Mouse (Mus musculus) hindlimb bud, embryonic 11.5 days (tissue): ENCODE measurements around the gene Grwd1.

Experiments used
- DNase-seq: peaks from one replicate; pipeline ENCODE4 v3.0.0-alpha.2; 2012; ENCODE audit warnings: low read depth, low spot score; ENCODE audit errors: extremely low spot score

The Grwd1 gene

DNA sequence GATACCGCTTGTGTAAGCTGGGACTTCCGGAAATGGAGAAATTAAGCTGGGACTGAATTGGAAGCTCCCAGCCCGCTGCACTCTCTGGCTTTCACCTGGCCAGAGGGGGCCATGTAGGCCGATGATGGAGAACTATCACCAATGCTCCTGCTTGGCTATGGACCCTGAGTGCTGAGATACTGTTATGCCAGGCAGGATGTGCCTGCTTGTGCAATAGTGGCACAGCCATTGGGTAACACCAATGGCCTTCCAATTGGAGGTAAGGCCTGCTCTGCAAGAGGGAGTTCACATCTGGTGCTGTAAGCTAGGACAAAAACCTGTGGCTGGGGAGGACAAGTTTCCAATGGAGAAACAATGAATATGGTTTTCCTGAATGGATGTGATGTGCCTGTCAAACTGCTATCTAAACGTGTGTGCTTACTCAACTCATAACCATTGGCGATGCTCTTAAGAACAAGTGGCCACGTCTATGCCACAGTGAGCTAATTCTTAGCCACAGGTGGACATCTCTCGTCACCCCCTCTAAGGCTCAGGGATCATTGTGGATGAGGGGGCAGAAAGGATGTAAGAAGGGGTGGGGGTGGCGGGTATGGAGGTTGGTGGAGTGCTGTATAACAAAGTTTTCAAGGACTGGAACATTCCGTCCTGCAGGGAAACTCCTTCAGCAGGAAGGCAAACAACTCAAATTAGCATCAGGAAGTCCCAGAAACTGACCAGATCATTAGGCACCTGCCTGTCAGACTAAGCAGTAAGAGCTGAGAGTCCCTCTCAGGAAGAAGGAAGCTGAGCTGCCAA, 12.4 kb upstream of the Grwd1 start:
- no peak for DNase-seq

DNA sequence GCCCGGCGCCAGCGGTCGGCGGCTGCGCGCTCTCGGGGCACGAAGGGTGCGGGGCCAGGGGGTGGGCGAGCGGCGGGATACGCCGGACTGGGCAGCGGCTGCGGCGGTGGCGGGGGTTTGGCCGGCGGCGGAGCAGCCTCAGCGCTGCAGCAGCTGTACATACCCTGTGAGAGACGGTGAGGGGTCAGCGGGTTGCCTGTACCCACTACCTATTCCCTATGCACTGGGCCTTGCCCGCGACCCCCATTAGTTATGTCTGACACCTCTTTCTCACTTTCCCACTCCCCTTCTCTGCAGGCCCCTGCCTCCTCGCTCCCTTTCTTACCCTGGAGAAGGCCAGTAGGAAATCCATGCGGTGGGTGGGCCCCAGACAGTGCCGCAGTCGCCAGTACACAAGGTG, 3.2 kb upstream of the Grwd1 start:
- DNase-seq: no peak

DNA sequence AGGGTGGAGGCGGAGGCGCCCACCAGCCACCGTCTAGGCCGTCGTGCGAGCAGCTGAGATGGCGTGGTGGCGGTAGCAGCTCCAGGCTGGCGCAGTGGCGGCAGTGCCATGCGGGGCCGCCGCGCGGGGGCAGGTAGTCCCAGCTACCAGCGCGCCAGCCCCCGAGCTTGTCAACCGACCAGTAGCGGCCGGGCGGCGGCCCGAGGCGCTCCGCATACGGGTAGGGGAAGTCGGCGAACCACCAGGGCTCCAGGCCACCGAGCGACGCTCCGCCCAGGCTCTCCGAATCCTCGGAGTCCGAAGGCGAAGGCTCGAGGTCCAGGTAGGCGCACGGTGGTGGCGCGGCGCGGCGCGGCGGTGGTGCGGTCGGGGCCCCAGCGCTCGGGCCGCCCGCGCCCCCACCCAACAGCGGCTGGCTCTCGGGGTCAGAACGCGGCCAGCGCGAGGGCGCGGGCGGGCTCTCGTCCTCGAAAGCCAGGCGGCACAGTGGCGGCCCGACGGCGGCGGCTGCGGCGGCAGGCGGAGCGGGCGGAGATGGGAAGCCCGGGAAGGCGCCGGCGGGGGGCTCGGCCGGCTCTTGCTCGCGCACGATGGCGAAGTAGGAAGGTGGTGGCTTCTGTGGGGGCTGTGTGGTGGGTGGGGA, 2.5 kb upstream of the Grwd1 start:
- no peak for DNase-seq

DNA sequence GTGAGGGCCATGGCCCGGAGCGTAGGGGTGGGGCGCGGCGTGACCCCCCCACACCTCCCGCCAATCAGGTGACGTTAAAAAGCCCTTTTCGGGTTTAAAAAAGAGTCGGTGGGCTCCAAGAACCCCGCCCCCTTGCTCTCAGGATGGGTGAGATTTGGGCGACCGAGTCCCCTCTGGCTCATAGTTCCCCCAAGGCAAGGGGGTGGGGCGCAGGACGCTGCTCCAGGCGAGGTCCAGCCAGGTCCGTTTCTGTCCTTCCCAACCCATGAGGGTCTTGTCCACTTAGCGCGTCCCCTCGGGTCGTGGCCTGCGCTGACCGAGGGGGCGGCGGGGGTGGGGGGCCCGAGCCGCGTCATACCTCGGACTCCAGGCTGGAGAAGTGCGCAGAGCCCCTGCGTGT, 1.7 kb upstream of the Grwd1 start:
- DNase-seq: no peak

DNA sequence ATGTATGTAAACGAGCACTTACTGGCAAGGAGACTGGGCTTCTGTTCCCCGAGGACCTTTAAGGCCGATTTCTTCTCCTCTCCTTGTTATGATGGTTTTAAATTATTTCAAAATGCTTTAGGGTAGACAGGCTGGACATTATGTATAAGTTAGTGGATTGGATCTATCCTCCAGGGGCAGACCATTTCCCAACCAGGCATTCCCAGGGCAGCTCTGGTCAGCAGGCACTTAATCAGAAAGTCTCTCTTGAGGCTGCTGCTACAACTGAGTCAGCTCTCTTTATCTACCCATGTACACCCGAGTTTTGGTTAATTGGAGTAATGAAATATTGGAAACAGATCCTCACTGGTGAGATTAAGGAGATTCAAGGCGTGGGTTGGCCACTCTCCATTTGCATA, 383 bp upstream of the Grwd1 start:
- DNase-seq: no peak

DNA sequence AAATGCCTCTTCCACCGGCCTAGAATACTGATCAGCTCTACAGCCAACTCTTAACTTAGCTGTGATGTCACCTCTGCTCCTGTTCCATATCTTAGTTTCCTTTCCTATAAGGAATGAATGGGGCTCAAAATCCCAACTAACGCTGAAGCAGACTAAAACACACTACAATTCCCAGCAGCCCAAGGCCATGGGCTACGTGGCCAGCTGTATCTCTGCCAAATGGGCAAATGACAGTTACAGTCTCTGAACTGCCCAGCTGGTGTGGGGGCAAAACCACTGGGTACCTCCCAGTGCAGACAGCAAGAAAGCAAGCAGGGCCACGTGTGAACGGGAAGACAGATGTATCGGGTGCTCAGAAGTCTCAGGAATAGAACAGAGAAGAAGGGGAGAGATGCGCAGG, 4.1 kb downstream of the Grwd1 start:
- DNase-seq: no peak

DNA sequence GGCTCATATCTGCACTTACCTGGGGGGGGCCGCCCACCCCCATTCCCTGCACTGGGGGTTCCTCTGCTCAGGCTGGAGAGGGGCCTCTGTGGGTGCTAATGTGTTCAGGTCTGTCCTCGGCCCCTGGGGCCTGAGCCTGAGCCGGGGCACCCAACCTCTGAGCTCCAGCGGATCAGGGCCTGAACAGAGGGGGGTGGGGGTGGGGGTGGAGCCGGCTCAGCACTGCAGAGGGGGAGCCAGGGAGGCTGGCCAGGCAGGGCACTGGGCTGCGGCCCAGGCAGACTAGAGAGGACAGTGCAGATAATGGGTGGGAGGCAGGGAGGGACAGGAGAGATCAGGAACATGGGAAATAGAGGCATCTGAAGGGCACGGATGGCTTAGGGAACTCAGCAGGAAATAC, 6.1 kb downstream of the Grwd1 start, which contains the start of gene Kcnj14:
Gene Kcnj14, minus strand, starts transcription at position 185 of the 400 bp plus-strand sequence.
- no peak for DNase-seq

DNA sequence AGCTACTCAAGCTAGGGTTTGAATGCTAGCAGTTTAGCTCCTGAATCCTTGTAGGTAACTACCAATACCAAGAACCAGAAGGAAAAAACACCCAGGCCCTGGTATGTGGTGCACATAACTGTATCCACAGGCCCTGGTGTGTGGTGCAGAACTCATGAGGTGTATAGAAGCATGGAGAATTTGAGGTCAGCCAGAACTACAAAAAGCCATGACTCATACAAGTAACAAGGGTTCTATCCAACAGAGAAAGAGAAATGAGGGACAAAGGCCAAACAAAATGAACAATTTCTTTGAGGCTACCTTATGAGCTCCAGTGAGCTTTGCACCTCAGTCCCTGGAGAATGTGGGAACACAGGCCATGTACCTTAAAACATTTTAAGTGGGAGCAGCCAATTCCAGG, 9.8 kb downstream of the Grwd1 start:
- DNase-seq: no peak

DNA sequence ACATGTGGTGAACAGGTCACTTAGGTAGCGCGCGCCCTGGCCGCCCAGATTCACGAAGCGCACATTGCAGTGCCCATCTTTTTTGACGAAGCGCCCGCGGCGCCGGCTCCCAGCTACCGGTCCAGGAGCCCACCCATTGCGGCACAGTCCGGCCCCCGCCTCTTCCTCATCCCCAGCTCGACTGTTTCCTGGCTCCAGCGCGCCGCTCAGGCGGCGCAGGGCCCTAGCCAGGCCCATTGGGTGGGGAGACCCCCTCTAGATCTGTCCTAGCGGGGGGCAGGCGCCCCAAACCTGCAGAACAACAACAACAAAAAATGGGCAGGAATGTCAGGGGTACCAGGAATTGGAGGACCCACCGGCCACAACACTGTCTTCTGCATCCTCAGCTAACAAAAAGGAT, 10.9 kb downstream of the Grwd1 start:
- DNase-seq: no peak

DNA sequence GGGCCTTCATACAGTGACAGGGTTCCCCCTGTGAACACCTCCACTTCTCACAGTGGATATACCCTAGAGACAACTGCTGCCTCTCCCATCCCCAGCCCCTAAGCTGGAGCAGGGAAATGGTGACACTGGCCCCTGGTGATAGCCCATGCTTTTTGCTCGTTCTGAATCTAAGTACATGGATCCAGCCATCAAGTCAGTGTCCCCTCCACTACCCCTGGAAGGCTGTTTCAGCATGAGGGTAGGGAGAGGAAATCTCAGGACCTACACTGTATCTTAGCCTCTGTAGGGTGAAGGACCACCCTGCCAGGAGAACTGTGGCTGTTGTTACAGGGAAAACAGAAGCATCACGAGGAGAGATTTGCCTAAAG, 14.8 kb downstream of the Grwd1 start:
- DNase-seq: no peak

DNA sequence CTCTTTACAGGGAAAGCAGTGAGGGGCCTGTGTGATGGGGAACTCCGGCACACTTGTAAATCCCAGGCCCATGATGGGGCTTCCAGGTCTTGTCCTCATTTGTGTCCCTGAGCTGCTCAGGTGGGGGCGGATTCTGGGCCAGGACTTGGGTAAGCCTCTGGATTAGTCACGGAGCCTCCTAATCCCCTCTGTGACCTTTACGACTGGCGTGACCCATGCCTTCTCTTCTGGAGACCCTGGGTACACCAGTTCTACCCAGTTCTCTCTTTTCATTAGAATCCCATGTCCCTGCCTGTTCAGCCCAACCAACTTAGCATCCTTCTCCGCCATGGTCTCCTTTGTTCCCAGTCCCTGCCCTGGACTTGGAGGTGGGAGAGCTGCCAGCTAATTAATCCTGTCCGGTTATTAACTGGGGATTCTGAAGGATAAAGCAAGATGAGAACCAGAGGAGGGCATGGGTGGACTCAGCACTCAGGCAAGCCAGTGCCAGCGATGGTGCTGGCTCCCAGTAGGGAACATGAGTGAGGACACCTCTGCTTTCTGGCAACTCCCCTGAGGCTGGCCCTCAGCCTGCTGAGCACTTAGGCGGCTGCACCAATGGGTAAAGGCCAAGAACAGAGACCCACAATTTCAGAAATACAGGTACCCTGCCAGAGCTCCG, 15.3 kb downstream of the Grwd1 start:
- DNase-seq: no peak

DNA sequence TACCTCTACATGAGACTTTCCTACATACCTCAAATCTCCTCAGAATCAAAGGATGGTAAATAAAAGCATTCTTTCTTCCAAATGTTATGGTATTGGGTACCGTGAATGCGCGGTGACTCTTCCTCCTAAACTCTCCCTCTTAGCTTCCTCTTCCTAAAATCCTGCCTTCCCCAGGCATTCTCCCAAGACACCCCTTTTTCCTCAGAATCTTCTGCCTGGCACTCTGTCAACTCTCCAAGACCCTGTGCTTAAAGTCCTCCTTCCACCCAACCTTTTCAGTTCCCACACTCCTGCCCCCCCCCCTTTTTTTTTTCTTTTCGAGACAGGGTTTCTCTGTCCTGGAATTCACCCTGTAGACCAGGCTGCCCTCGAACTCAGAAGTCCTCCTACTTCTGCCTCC, 15.9 kb downstream of the Grwd1 start:
- no peak for DNase-seq

DNA sequence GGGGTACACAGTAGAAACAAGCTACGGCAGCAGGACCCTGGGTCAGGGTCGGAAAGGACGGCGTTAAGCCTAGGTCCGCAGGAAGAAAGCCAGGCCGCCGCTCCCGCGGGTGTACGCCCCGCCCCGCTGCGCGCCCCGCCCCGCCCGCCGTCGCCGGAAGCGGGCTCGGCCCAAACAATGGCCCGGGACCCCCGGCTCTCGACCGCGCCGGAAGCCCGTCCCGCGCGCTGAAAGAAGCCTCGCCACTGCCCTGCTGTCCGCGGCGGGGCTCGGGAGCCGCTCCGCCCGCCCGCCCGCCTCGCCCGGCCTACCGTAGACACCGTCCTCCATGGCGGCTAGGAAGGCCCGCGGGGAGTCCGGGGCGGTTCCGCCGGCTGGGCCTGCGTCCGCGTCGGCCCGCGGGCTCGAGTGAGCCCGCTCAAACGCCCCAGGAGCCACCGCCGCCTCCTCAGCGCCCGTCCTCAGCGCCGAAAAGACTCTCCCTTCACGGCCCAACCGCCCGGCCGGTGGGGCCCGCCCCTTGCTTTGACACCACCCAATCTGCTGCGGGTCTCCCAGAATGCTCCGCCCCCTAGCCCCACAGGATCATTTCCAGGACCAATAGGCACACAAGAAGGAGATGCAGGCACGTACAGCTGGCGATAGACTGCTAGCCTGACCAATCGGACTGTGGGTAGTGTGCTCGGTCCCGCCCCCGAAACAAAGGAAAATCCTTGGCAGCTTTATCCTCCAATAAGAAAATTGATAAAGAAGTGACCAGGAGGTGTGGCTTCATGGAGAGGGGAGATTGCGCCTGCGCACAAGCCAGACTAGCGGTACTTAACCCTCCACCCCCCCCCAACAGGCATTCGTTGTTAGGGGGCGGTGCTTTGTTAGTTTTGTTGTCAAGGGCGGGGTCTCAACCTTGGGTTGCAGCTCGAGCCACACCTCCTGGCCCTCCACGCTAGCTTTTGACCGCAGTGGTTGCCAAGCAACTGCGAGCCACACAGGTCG, 16.7 kb downstream of the Grwd1 start, which contains the start of gene Cyth2:
Gene Cyth2, minus strand, starts transcription at position 795 of the 993 bp plus-strand sequence.
- peak; percentile 98 for DNase-seq

DNA sequence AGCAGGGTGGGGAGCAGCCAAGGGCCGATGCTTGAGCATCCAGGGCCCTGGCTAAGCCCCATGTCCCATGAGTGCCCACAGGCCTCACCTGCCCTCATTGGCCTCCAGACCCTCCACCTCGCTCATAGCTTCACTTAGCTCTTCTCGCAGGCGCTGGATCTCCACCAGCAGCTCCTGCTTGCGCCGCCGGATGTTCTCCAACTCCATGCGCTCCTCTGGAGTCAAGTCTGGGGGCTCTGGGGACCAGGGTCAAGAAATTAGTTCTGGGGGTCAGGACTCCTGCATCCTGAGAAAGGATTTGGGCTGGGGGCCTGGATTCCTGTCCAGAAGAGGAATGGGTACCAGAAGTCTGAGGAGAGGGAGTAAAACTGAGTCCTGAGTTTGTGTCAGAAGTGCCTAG, 17.8 kb downstream of the Grwd1 start:
- DNase-seq: no peak

DNA sequence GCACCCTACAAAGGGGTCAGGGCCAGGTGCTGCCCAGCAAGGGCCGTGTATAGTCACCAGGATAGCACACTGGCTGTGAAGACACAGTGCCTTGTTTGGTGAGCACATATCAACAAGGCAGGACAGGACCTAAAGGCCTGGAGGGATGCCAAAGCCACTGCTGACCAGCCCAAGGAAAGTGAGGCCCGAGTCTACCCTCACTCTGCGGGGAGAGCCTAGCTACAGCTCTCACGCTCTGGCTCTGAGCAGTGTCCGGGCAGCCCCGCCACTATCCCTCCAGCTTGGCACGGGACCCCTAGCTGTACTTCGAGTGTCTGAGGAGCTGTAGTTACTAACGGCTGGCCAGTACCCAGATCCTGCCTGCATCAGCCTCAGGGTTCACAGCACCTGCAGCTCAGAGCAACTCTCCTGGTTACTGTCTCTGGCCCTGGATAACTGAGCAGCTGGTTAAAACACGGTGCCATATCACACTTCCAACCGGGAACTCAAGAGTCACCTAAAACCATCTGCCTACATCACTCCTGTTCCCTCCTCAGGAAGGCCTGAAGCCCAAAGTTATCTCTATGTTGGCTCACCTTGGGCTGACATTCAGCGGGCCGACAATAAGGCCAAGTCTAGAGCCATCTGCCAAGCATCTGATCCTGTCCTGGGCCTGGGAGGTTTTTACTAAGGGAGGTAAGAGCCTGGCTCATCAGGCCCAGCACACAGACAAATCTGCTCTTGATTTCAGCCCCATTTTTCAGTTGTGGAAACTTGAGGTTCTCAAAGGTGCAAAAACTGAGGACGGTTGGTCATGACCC, 21.3 kb downstream of the Grwd1 start:
- DNase-seq: no peak

DNA sequence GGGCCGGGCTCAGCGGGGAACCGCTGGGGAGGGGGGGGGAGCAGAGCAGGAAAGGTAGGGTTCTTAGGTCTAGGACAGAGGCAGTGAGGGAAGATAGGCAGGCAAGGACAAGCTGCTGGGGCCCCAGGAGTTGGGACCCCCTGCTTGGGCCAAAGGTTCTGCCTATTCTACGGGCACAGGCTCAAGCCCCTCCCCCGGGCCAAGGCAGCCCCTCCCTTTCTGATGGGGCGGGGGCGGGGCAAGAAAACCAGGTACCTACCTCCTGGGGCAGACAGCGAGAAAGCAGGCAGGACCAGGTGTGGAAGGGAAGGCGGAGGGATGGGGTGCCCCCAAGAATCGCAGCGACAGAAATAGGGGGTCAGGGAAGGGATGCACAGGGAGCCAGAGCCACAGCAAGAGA, 22.3 kb downstream of the Grwd1 start:
- DNase-seq: no peak

DNA sequence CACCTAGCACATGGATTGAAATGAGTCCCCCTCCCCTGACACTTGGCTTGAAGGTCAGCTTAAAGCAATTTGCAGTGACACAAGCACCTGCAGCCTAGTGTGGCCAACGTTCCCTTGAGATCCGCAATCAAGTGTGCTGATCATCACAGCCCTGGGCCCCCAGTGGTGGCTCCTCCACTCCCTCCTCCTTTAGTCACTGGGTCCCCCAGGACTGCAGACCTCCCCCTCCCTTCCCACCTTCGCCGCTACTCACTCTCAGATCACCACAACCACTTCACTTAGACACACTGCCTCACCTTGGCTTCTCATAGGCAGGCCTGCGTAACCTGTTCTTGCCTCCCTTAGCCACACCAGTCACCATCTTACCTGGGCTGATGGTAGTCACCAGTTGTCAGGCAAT, 24.8 kb downstream of the Grwd1 start:
- DNase-seq: no peak

DNA sequence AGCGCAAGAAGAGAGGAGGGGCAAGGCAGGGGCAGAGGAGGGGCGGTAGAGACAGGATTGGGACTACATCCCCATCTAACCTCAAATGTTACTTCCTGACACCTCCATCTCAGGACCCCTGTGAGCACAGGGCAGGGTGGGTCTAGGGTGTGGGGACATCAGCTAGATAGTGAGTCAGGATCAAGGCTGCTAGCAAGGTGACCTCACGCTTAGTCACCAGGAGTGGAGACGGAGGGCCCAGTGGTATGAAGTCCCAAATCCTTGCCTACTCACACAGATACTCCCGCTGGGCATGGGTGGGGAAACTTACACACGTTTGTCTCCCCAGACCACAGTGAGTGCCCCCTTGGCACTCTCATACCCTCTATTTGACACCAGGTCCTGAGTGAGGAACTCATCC, 28.2 kb downstream of the Grwd1 start:
- DNase-seq: no peak

DNA sequence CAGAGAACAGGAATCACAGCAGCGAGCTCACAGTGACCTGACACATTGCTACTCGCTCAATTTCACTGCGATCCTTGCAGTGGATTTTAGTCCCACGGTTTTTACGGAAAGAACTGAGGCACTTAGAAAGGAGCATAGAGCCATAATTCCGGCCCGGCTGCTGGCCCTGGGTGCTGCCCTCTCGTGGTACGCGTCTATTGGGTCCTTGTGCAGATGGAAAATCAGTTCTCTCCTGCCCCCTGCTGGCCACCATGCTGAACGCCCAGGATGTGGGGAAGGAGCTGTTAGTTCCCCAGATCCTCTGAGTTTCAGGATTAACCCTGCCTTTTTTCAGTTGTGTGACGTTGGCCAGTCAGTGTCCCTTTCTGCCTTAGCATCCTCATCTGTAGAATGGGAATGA, 29.4 kb downstream of the Grwd1 start:
- peak; percentile 87 for DNase-seq

DNA sequence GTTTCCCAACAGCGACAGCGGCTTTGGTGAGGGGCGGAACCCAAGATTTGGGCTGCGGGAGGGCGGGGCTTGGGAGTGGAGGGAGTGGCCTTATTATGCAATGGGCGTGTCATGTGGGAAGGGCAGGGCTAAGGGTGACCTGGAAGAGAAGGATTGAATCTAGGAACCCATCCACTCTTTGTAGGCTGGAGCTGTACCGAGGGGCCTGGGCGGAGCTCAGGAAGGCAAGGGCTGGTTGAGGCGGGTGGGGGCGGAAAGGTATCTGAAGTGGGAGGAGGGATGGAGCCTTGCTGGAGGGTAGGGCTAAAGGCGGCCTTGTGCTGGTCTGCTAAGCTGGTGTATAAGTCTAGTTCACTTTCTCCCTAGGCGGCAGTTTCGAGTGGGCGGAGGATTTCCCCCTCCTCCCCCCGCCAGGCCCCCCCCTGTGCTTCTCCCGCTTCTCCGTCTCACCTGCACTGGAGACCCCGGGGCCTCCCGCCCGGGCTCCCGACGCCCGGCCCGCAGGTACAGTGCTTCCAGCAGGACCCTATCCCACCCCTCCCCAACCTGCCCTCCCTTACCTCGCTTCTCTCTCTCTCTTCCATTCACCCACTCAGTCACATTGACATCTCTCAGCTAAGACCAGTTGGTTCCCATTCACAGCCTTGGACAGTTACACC, 30.1 kb downstream of the Grwd1 start:
- no peak for DNase-seq
